Mouse (Mus musculus): Measurements from ENCODE around the gene Usp54. TPM values are rescaled to one million over a fixed set of nuclear protein-coding genes. Genes with fewer than 3 reads are reported as not detected.
"Not testable (repeated sequence)": the region's sequence is repeated elsewhere in the genome, so short reads cannot be mapped to it uniquely, and the experiment has no call there.

The Usp54 gene
- total RNA-seq, 2 experiments from 2014 or later, result 42.2 to 48.8 TPM

DNA sequence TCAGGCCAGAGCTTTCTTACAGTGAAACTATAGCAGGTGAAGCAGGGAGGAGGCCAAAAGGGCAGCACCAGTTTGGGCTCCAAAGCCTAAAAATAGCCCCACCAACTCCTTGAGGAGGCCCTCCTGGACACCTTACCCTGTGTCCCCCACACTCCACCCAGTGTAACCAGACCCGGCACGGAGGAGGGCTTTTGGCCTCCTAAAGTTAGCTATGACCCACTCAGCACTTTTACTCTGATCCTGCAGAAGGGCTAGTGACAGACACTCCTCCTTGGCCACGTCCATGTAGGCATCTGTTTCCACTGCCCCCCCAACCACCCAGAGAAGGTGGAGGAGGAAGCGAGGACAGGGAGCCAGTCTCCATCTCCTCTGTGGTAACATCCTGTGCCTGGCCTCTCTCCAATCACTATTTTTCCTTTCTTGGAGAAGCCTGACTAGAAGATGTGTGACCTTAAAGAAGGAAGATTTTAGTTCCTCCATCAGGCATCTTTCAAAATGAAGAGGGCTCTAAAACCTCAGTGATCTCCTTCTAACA lies 10.9 kb upstream of the Usp54 start:
- intact Hi-C loops (cut with DNase I), result no loop called here
- DNase-seq (ENCODE audit: extremely low spot score in 1 of 2, low spot score in 2 of 2), result no peak
- TF ChIP-seq CTCF (IDR thresholded peaks at IDR 0.05), result no peak
- Histone ChIP-seq H3K4me3 (no peak overlapping the region), H3K27ac (no peak overlapping the region)

GRCm38 (mm10) chr14:20651000-20651399 lies 10.1 kb upstream of the Usp54 start:
- no peak for DNase-seq (ENCODE audit: extremely low spot score in 1 of 2, low spot score in 2 of 2)
- intact Hi-C loops (cut with DNase I), result no loop called here
- Histone ChIP-seq H3K27ac (no peak overlapping the region), H3K4me3 (no peak overlapping the region)
- TF ChIP-seq CTCF (IDR thresholded peaks at IDR 0.05), result no peak

DNA sequence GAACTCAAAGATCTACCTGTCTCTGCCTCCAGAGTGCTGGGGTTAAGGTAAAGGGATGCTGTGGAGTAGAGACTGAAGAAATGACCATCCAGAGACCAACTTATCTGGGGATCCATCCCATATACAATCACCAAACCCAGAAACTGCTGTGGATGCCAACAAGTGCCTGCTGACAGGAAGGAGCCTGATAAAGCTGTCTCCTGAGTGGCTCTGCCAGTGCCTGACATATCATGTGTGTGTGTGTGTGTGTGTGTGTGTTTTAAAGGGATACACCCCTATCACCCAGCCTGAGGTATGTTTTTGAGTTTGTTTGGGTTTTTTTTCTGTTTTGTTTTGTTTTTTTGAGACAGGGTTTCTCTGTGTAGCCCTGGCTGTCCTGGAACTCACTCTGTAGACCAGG lies 5.5 kb upstream of the Usp54 start:
- TF ChIP-seq CTCF (IDR thresholded peaks at IDR 0.05), result no peak
- intact Hi-C loops (cut with DNase I), result no loop called here
- Histone ChIP-seq H3K4me3 (no peak overlapping the region), H3K27ac (no peak overlapping the region)
- no peak for DNase-seq (ENCODE audit: extremely low spot score in 1 of 2, low spot score in 2 of 2)

DNA sequence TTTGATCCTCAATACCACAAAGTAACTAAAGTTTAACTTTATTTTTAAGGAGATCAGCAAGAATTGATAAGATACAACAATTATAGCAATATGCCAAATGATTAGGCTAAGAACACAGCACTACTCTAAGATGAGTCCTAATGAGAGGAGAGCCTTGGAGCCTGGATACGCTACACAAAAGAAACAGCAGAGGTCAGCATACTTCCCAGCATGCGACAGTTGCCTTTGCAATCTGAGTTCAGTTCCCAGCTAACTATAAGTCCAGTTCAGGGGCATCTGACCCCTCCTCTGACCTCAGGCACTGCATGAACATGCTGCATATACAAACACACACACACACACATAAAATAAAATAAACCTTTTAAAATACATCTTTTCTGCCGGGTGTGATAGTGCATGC lies 4.7 kb upstream of the Usp54 start:
- no peak overlapping the region for H3K27ac ChIP-seq
- intact Hi-C loops (cut with DNase I), result no loop called here
- H3K4me3 ChIP-seq, result no peak overlapping the region
- TF ChIP-seq CTCF (IDR thresholded peaks at IDR 0.05), result peak; percentile 9
- DNase-seq (ENCODE audit: extremely low spot score in 1 of 2, low spot score in 2 of 2), result no peak

GRCm38 (mm10) chr14:20641438-20641875 lies 594 bp upstream of the Usp54 start:
- intact Hi-C loops (cut with DNase I), result loop anchor here (5.0 kb wide), 1 partner anchor 64 kb away; no protein-coding TSS in a partner anchor
- H3K4me3 ChIP-seq, result peak overlapping the region; percentile 81
- no peak for TF ChIP-seq CTCF (IDR thresholded peaks at IDR 0.05)

DNA sequence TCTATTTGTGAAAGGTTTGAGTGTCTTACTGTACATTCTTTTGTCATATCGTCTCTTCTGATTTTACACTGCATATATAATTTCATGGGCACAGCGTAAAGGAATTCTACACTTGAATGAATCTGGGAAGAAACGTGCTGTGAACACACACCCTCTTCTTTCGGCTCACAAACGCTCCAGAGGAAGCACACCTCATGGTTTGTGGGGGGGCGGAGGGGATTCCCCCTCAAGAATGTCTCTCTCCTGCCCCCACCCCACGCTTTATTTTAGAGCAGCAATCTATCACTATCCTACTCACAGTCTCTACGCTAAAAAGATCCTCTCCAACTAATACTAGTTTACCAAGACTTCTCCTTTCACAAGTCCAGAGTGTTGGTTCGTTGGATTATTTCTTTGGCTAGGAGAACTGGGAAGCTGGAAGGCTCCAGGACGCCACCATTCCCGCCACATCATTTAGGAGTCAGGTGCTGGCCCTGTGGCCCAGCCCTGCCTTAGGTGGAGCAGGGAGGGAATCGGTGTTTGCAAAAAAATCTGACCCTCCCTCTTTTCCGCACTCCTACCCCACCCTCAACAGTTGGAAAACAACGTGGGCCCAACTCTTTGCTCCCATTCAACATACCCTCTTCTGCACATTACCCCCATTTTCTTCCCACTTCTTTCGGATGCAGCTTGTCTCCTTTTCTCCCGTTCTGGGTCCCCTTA lies 794 bp downstream of the Usp54 start:
- H3K4me3 ChIP-seq, result peak overlapping the region; percentile 81
- intact Hi-C loops (cut with DNase I), result loop anchor here (5.0 kb wide), 1 partner anchor 63 kb away; no protein-coding TSS in a partner anchor
- peak overlapping the region; percentile 96 for H3K27ac ChIP-seq
- no peak for TF ChIP-seq CTCF (IDR thresholded peaks at IDR 0.05)
- no peak for DNase-seq (ENCODE audit: extremely low spot score in 1 of 2, low spot score in 2 of 2)

More at GRCm38 (mm10) chr14:20641438-20641875, 594 bp upstream of the Usp54 start:
- H3K27ac ChIP-seq, result peak overlapping the region; percentile 96
- no peak for DNase-seq (ENCODE audit: extremely low spot score in 1 of 2, low spot score in 2 of 2)

DNA sequence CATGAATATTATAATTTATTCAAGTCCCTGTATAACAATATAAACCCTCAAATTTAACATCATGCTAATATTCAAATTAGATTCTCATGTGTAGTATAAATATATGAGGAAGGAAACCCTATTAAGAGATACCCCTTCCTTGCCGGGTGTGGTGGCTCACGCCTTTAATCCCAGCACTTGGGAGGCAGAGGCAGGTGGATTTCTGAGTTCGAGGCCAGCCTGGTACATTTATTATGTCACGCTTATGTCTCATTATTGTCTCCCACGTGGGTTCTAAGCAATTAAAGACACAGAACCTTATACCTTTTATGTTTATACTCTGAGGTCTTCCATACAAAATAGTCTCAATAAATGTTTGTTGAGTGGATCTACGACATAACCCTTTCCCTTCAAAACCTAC lies 2.2 kb downstream of the Usp54 start:
- intact Hi-C loops (cut with DNase I), result no loop called here
- no peak for TF ChIP-seq CTCF (IDR thresholded peaks at IDR 0.05)
- no peak overlapping the region for H3K27ac ChIP-seq
- no peak for DNase-seq (ENCODE audit: extremely low spot score in 1 of 2, low spot score in 2 of 2)
- no peak overlapping the region for H3K4me3 ChIP-seq

- no peak for TF ChIP-seq CTCF (IDR thresholded peaks at IDR 0.05)
- H3K4me3 ChIP-seq, result no peak overlapping the region
- intact Hi-C loops (cut with DNase I), result no loop called here
- no peak for DNase-seq (ENCODE audit: extremely low spot score in 1 of 2, low spot score in 2 of 2)
- no peak overlapping the region for H3K27ac ChIP-seq
Measured at GRCm38 (mm10) chr14:20637818-20638574, 2.9 kb downstream of the Usp54 start.

DNA sequence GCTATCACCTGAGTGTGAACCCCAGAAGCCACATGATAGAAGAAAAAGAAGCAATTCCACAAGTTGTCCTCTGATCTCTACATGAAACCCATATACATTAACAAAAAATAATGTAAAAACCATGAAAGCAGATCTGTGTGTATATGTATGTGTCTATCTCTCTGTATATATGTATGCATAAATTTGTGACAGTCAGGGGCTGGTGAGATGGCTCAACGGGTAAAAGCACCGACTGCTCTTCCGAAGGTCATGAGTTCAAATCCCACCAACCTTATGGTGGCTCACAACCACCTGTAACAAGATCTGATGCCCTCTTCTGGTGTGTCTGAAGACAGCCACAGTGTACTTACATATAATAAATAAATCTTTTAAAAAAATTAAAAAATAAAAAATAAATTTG lies 3.9 kb downstream of the Usp54 start:
- H3K27ac ChIP-seq; intact Hi-C loops (cut with DNase I); DNase-seq (ENCODE audit: extremely low spot score in 1 of 2, low spot score in 2 of 2); H3K4me3 ChIP-seq: not testable (repeated sequence)

- no peak overlapping the region for H3K27ac ChIP-seq
- H3K4me3 ChIP-seq, result no peak overlapping the region
- no peak for TF ChIP-seq CTCF (IDR thresholded peaks at IDR 0.05)
- intact Hi-C loops (cut with DNase I), result no loop called here
- DNase-seq (ENCODE audit: extremely low spot score in 1 of 2, low spot score in 2 of 2), result no peak
Measured at GRCm38 (mm10) chr14:20635546-20635945, 5.3 kb downstream of the Usp54 start.

GRCm38 (mm10) chr14:20631253-20631652 lies 9.6 kb downstream of the Usp54 start:
- Histone ChIP-seq H3K4me3 (no peak overlapping the region), H3K27ac (no peak overlapping the region)
- DNase-seq (ENCODE audit: extremely low spot score in 1 of 2, low spot score in 2 of 2), result no peak
- intact Hi-C loops (cut with DNase I), result no loop called here
- TF ChIP-seq CTCF (IDR thresholded peaks at IDR 0.05), result no peak

DNA sequence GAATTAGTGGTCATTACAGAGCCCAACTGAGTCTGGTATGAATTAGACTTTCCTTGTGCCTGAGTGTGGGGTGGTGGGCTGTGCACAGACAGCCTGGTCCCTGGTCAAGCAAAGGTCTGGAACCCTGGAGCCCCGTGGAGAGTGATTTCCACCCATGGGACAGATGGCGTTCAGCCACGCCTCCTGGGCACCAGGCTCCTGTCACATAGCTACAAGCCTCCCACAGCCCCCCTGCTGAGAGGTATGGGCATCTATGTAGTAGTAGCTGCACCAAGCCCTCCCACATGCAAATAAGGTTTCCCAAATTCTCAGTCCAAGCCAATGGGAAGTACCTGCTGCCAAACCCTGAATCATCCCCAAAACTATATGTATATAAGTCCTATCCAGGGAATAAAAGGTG lies 13.9 kb downstream of the Usp54 start:
- no peak overlapping the region for H3K4me3 ChIP-seq
- DNase-seq (ENCODE audit: extremely low spot score in 1 of 2, low spot score in 2 of 2), result no peak
- H3K27ac ChIP-seq, result no peak overlapping the region
- intact Hi-C loops (cut with DNase I), result no loop called here
- TF ChIP-seq CTCF (IDR thresholded peaks at IDR 0.05), result no peak

Measured in left cerebral cortex, adult 2 months (tissue).